Mouse (Mus musculus): ENCODE measurements around the gene Hoxd3. TPM values are rescaled to one million over a fixed set of nuclear protein-coding genes. Genes with fewer than 3 reads are reported as not detected.

Hoxd3 gene
- total and polyA plus RNA-seq, 2 experiments = not detected

DNA sequence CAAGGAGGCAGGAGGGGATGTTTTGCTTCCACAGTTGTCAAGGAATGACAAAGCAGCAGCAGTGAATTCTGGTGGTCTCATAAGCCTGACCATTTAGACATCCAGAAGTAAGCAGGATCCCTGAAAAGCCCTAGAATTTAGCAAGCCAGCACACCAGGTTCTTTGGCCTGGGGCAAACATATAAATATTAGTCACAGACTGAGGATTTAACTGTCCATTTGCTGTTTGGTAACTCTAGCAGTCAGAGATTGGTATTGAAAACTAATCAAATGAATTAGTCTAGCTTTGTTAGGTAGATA lies 30.2 kb downstream of the Hoxd3 start:
- no peaks in the 10 kb centered on the region for H3K4me1 ChIP-seq (ENCODE audit: control insufficient read depth, insufficient read depth, low read length)
- peaks cover 42% of the 10 kb centered on the region for H3K27me3 ChIP-seq (ENCODE audit: control insufficient read depth, insufficient read depth, low read length)
- no peak for TF ChIP-seq CTCF (IDR thresholded peaks at IDR 0.05; ENCODE audit: low read depth, low read length)
- TF ChIP-seq POLR2A (IDR thresholded peaks at IDR 0.05; ENCODE audit: extremely low read depth, insufficient read depth, low read length) = no peak
- no peaks in the 10 kb centered on the region for H3K36me3 ChIP-seq (ENCODE audit: control insufficient read depth, insufficient read depth, low read length)
- H3K27ac ChIP-seq (replicated peaks; ENCODE audit: insufficient read depth, low read depth, low read length) = no peak overlapping the region
- no peak for DNase-seq (ENCODE audit: extremely low read depth, low read depth, low spot score)
- no peak overlapping the region for H3K9ac ChIP-seq (ENCODE audit: low read depth, low read length)
- H3K79me2 ChIP-seq (ENCODE audit: control insufficient read depth, insufficient read depth, low read length) = no peaks in the 10 kb centered on the region
- H3K4me3 ChIP-seq (ENCODE audit: insufficient read depth, low read depth, low read length) = no peak overlapping the region

GRCm38 (mm10) chr2:74745540-74746297 lies 34.0 kb downstream of the Hoxd3 start:
- WGBS = 5% methylated on average over 6 of the region's 6 CpGs
- Histone ChIP-seq H3K27ac (replicated peaks; ENCODE audit: insufficient read depth, low read depth, low read length) (no peak overlapping the region), H3K27me3 (ENCODE audit: control insufficient read depth, insufficient read depth, low read length) (peaks cover 34% of the 10 kb centered on the region), H3K79me2 (ENCODE audit: control insufficient read depth, insufficient read depth, low read length) (no peaks in the 10 kb centered on the region), H3K4me3 (ENCODE audit: insufficient read depth, low read depth, low read length) (no peak overlapping the region), H3K4me1 (ENCODE audit: control insufficient read depth, insufficient read depth, low read length) (no peaks in the 10 kb centered on the region), H3K9ac (ENCODE audit: low read depth, low read length) (no peak overlapping the region), H3K36me3 (ENCODE audit: control insufficient read depth, insufficient read depth, low read length) (no peaks in the 10 kb centered on the region)
- DNase-seq (ENCODE audit: extremely low read depth, low read depth, low spot score) = no peak
- TF ChIP-seq POLR2A (IDR thresholded peaks at IDR 0.05; ENCODE audit: extremely low read depth, insufficient read depth, low read length) (no peak), CTCF (IDR thresholded peaks at IDR 0.05; ENCODE audit: low read depth, low read length) (no peak)

DNA sequence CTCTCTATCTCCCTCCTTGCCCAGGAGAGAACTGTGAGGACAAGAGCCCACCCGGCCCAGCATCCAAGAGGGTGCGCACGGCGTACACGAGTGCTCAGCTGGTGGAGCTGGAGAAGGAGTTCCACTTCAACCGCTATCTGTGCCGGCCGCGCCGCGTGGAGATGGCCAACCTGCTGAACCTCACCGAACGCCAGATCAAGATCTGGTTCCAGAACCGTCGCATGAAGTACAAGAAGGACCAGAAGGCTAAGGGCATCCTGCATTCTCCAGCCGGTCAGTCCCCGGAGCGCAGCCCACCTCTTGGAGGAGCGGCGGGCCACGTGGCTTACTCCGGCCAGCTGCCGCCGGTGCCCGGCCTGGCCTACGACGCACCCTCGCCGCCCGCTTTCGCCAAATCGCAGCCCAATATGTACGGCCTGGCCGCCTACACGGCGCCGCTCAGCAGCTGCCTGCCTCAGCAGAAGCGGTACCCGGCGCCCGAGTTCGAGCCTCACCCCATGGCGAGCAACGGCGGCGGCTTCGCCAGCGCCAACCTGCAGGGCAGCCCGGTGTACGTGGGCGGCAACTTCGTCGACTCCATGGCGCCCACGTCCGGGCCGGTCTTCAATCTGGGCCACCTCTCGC lies 34.7 kb downstream of the Hoxd3 start:
- Histone ChIP-seq H3K36me3 (ENCODE audit: control insufficient read depth, insufficient read depth, low read length) (no peaks in the 10 kb centered on the region), H3K9ac (ENCODE audit: low read depth, low read length) (no peak overlapping the region), H3K79me2 (ENCODE audit: control insufficient read depth, insufficient read depth, low read length) (no peaks in the 10 kb centered on the region), H3K4me1 (ENCODE audit: control insufficient read depth, insufficient read depth, low read length) (no peaks in the 10 kb centered on the region), H3K27ac (replicated peaks; ENCODE audit: insufficient read depth, low read depth, low read length) (no peak overlapping the region), H3K4me3 (ENCODE audit: insufficient read depth, low read depth, low read length) (no peak overlapping the region), H3K27me3 (ENCODE audit: control insufficient read depth, insufficient read depth, low read length) (peaks cover 34% of the 10 kb centered on the region)
- no peak for DNase-seq (ENCODE audit: extremely low read depth, low read depth, low spot score)
- TF ChIP-seq CTCF (IDR thresholded peaks at IDR 0.05; ENCODE audit: low read depth, low read length) (no peak), POLR2A (IDR thresholded peaks at IDR 0.05; ENCODE audit: extremely low read depth, insufficient read depth, low read length) (no peak)
- WGBS = 5% methylated on average over 58 of the region's 58 CpGs

DNA sequence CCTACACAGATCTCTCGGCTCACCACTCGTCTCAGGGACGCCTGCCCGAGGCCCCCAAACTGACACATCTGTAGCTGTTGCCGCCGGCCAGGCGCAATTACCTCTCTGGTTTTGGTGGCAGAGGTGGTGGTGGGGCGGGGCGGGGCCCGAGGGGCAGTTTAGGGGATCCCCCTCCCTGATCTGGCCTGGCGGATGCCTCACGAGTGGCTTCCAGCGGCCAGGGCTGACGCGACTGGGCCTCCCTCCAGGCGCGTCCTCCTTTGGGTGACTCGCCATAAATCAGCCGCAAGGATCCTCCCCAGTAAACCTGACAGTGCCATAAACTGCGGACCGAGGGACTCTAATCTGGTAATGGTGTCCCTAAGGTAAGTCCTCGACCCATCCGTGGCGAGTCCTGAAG lies 35.3 kb downstream of the Hoxd3 start:
- H3K4me1 ChIP-seq (ENCODE audit: control insufficient read depth, insufficient read depth, low read length) = no peaks in the 10 kb centered on the region
- no peak for DNase-seq (ENCODE audit: extremely low read depth, low read depth, low spot score)
- H3K27ac ChIP-seq (replicated peaks; ENCODE audit: insufficient read depth, low read depth, low read length) = no peak overlapping the region
- WGBS = 4% methylated on average over 24 of the region's 24 CpGs
- no peak for TF ChIP-seq POLR2A (IDR thresholded peaks at IDR 0.05; ENCODE audit: extremely low read depth, insufficient read depth, low read length)
- TF ChIP-seq CTCF (IDR thresholded peaks at IDR 0.05; ENCODE audit: low read depth, low read length) = no peak
- H3K36me3 ChIP-seq (ENCODE audit: control insufficient read depth, insufficient read depth, low read length) = no peaks in the 10 kb centered on the region
- H3K4me3 ChIP-seq (ENCODE audit: insufficient read depth, low read depth, low read length) = no peak overlapping the region
- peaks cover 38% of the 10 kb centered on the region for H3K27me3 ChIP-seq (ENCODE audit: control insufficient read depth, insufficient read depth, low read length)
- no peak overlapping the region for H3K9ac ChIP-seq (ENCODE audit: low read depth, low read length)
- no peaks in the 10 kb centered on the region for H3K79me2 ChIP-seq (ENCODE audit: control insufficient read depth, insufficient read depth, low read length)

- Histone ChIP-seq H3K27me3 (ENCODE audit: control insufficient read depth, insufficient read depth, low read length) (peaks cover 43% of the 10 kb centered on the region), H3K27ac (replicated peaks; ENCODE audit: insufficient read depth, low read depth, low read length) (no peak overlapping the region), H3K36me3 (ENCODE audit: control insufficient read depth, insufficient read depth, low read length) (no peaks in the 10 kb centered on the region), H3K4me1 (ENCODE audit: control insufficient read depth, insufficient read depth, low read length) (no peaks in the 10 kb centered on the region), H3K4me3 (ENCODE audit: insufficient read depth, low read depth, low read length) (no peak overlapping the region), H3K79me2 (ENCODE audit: control insufficient read depth, insufficient read depth, low read length) (no peaks in the 10 kb centered on the region), H3K9ac (ENCODE audit: low read depth, low read length) (no peak overlapping the region)
- no peak for TF ChIP-seq CTCF (IDR thresholded peaks at IDR 0.05; ENCODE audit: low read depth, low read length)
- no peak for TF ChIP-seq POLR2A (IDR thresholded peaks at IDR 0.05; ENCODE audit: extremely low read depth, insufficient read depth, low read length)
- no peak for DNase-seq (ENCODE audit: extremely low read depth, low read depth, low spot score)
- 14% methylated on average over 11 of the region's 11 CpGs for WGBS
These were observed 36.0 kb downstream of the Hoxd3 start for GRCm38 (mm10) chr2:74747661-74748141.

- H3K36me3 ChIP-seq (ENCODE audit: control insufficient read depth, insufficient read depth, low read length) = no peaks in the 10 kb centered on the region
- no peak for TF ChIP-seq POLR2A (IDR thresholded peaks at IDR 0.05; ENCODE audit: extremely low read depth, insufficient read depth, low read length)
- no peak for TF ChIP-seq CTCF (IDR thresholded peaks at IDR 0.05; ENCODE audit: low read depth, low read length)
- no peak for DNase-seq (ENCODE audit: extremely low read depth, low read depth, low spot score)
- H3K27ac ChIP-seq (replicated peaks; ENCODE audit: insufficient read depth, low read depth, low read length) = no peak overlapping the region
- no peaks in the 10 kb centered on the region for H3K4me1 ChIP-seq (ENCODE audit: control insufficient read depth, insufficient read depth, low read length)
- peaks cover 50% of the 10 kb centered on the region for H3K27me3 ChIP-seq (ENCODE audit: control insufficient read depth, insufficient read depth, low read length)
- WGBS = 14% methylated on average over 9 of the region's 9 CpGs
- H3K4me3 ChIP-seq (ENCODE audit: insufficient read depth, low read depth, low read length) = no peak overlapping the region
- no peaks in the 10 kb centered on the region for H3K79me2 ChIP-seq (ENCODE audit: control insufficient read depth, insufficient read depth, low read length)
- no peak overlapping the region for H3K9ac ChIP-seq (ENCODE audit: low read depth, low read length)
These were observed 36.8 kb downstream of the Hoxd3 start for GRCm38 (mm10) chr2:74748436-74748995.
